Mouse (Mus musculus): ENCODE results near the gene Vmn1r44. TPM values are rescaled to one million over a fixed set of nuclear protein-coding genes. Genes with fewer than 3 reads are reported as not detected.
"Not testable (repeated sequence)": the region's sequence is repeated elsewhere in the genome, so short reads cannot be mapped to it uniquely, and the experiment has no call there.

The Vmn1r44 gene
- polyA plus RNA-seq (2014; fragmentation: Nextera tagmentation; extraction: Ambion mirVana) = not detected in 2 replicates

- Histone ChIP-seq H3K27me3 (replicated peaks; ENCODE audit: control insufficient read depth, insufficient read depth, low read length) (no peaks in the 10 kb centered on the region), H3K4me1 (replicated peaks; ENCODE audit: control insufficient read depth, insufficient read depth, low read length) (no peaks in the 10 kb centered on the region), H3K36me3 (ENCODE audit: control insufficient read depth, insufficient read depth, low read length) (no peaks in the 10 kb centered on the region), H3K27ac (ENCODE audit: low read depth, low read length) (no peak within 1 kb of the TSS), H3K9me3 (ENCODE audit: control insufficient read depth, low read length) (no peaks in the 10 kb centered on the region), H3K4me3 (ENCODE audit: low read depth, low read length) (no peak within 1 kb of the TSS), H3K4me2 (no peak within 1 kb of the TSS), H3K9ac (ENCODE audit: low read depth, low read length) (no peak within 1 kb of the TSS)
- WGBS = 90% methylated on average over 1 of the region's 1 CpGs
- DNase-seq (ENCODE audit: low spot score) (no peak), ATAC-seq (replicated peaks; ENCODE audit: low FRiP score) (no peak)
These were observed at the start of gene Vmn1r44 for GRCm38 (mm10) chr6:89883360-89883759. TSS of gene Vmn1r44 (plus strand) at chr6:89883660.

GRCm38 (mm10) chr6:89857552-89857951 is 25.9 kb upstream of the Vmn1r44 start:
- H3K9ac ChIP-seq (ENCODE audit: low read depth, low read length) = no peak overlapping the region
- no peaks in the 10 kb centered on the region for H3K4me1 ChIP-seq (replicated peaks; ENCODE audit: control insufficient read depth, insufficient read depth, low read length)
- H3K4me3 ChIP-seq (ENCODE audit: low read depth, low read length) = no peak overlapping the region
- 63% methylated on average over 3 of the region's 3 CpGs for WGBS
- no peaks in the 10 kb centered on the region for H3K27me3 ChIP-seq (replicated peaks; ENCODE audit: control insufficient read depth, insufficient read depth, low read length)
- H3K9me3 ChIP-seq (ENCODE audit: control insufficient read depth, low read length) = peaks cover 10% of the 10 kb centered on the region
- H3K4me2 ChIP-seq = no peak overlapping the region
- H3K27ac ChIP-seq (ENCODE audit: low read depth, low read length) = no peak overlapping the region
- DNase-seq (ENCODE audit: low spot score) (no peak), ATAC-seq (replicated peaks; ENCODE audit: low FRiP score) (no peak)
- no peaks in the 10 kb centered on the region for H3K36me3 ChIP-seq (ENCODE audit: control insufficient read depth, insufficient read depth, low read length)

- no peak for DNase-seq (ENCODE audit: low spot score)
- H3K27me3 ChIP-seq (replicated peaks; ENCODE audit: control insufficient read depth, insufficient read depth, low read length) = no peaks in the 10 kb centered on the region
- no peak overlapping the region for H3K27ac ChIP-seq (ENCODE audit: low read depth, low read length)
- no peak overlapping the region for H3K4me2 ChIP-seq
- no peak for ATAC-seq (replicated peaks; ENCODE audit: low FRiP score)
- no peaks in the 10 kb centered on the region for H3K36me3 ChIP-seq (ENCODE audit: control insufficient read depth, insufficient read depth, low read length)
- H3K9ac ChIP-seq (ENCODE audit: low read depth, low read length) = no peak overlapping the region
- peaks cover 10% of the 10 kb centered on the region for H3K9me3 ChIP-seq (ENCODE audit: control insufficient read depth, low read length)
- 76% methylated on average over 2 of the region's 2 CpGs for WGBS
- H3K4me1 ChIP-seq (replicated peaks; ENCODE audit: control insufficient read depth, insufficient read depth, low read length) = no peaks in the 10 kb centered on the region
- H3K4me3 ChIP-seq (ENCODE audit: low read depth, low read length) = no peak overlapping the region
These were observed 23.6 kb upstream of the Vmn1r44 start for GRCm38 (mm10) chr6:89859839-89860238.

- no peak overlapping the region for H3K27ac ChIP-seq (ENCODE audit: low read depth, low read length)
- no peaks in the 10 kb centered on the region for H3K4me1 ChIP-seq (replicated peaks; ENCODE audit: control insufficient read depth, insufficient read depth, low read length)
- no peak overlapping the region for H3K9ac ChIP-seq (ENCODE audit: low read depth, low read length)
- DNase-seq (ENCODE audit: low spot score) = no peak
- ATAC-seq (replicated peaks; ENCODE audit: low FRiP score) = no peak
- WGBS = 63% methylated on average over 4 of the region's 4 CpGs
- peaks cover 14% of the 10 kb centered on the region; the same call in 1 of the 2 replicates for H3K9me3 ChIP-seq (ENCODE audit: control insufficient read depth, low read length)
- H3K36me3 ChIP-seq (ENCODE audit: control insufficient read depth, insufficient read depth, low read length) = no peaks in the 10 kb centered on the region
- no peak overlapping the region for H3K4me3 ChIP-seq (ENCODE audit: low read depth, low read length)
- H3K27me3 ChIP-seq (replicated peaks; ENCODE audit: control insufficient read depth, insufficient read depth, low read length) = no peaks in the 10 kb centered on the region
- no peak overlapping the region for H3K4me2 ChIP-seq
These were observed 19.7 kb upstream of the Vmn1r44 start for GRCm38 (mm10) chr6:89863792-89864191.

GRCm38 (mm10) chr6:89867276-89867675 is 16.2 kb upstream of the Vmn1r44 start:
- H3K36me3 ChIP-seq (ENCODE audit: control insufficient read depth, insufficient read depth, low read length) = no peaks in the 10 kb centered on the region
- no peak for ATAC-seq (replicated peaks; ENCODE audit: low FRiP score)
- H3K4me1 ChIP-seq (replicated peaks; ENCODE audit: control insufficient read depth, insufficient read depth, low read length) = no peaks in the 10 kb centered on the region
- H3K27me3 ChIP-seq (replicated peaks; ENCODE audit: control insufficient read depth, insufficient read depth, low read length) = no peaks in the 10 kb centered on the region
- no peak overlapping the region for H3K9ac ChIP-seq (ENCODE audit: low read depth, low read length)
- peaks cover 6% of the 10 kb centered on the region; the same call in 1 of the 2 replicates for H3K9me3 ChIP-seq (ENCODE audit: control insufficient read depth, low read length)
- no peak for DNase-seq (ENCODE audit: low spot score)
- H3K4me2 ChIP-seq = no peak overlapping the region
- no peak overlapping the region for H3K4me3 ChIP-seq (ENCODE audit: low read depth, low read length)
- H3K27ac ChIP-seq (ENCODE audit: low read depth, low read length) = no peak overlapping the region
- WGBS = 77% methylated on average over 2 of the region's 2 CpGs

GRCm38 (mm10) chr6:89867976-89868375 is 15.5 kb upstream of the Vmn1r44 start:
- Histone ChIP-seq H3K4me1 (replicated peaks; ENCODE audit: control insufficient read depth, insufficient read depth, low read length) (no peaks in the 10 kb centered on the region), H3K27me3 (replicated peaks; ENCODE audit: control insufficient read depth, insufficient read depth, low read length) (no peaks in the 10 kb centered on the region), H3K27ac (ENCODE audit: low read depth, low read length) (no peak overlapping the region), H3K9ac (ENCODE audit: low read depth, low read length) (no peak overlapping the region), H3K4me2 (no peak overlapping the region), H3K4me3 (ENCODE audit: low read depth, low read length) (no peak overlapping the region), H3K9me3 (ENCODE audit: control insufficient read depth, low read length) (peaks cover 6% of the 10 kb centered on the region; the same call in 1 of the 2 replicates), H3K36me3 (ENCODE audit: control insufficient read depth, insufficient read depth, low read length) (no peaks in the 10 kb centered on the region)
- DNase-seq (ENCODE audit: low spot score) (no peak), ATAC-seq (replicated peaks; ENCODE audit: low FRiP score) (no peak)
- WGBS = 85% methylated on average over 2 of the region's 2 CpGs

- not testable (repeated sequence) for H3K36me3 ChIP-seq (ENCODE audit: control insufficient read depth, insufficient read depth, low read length); H3K9me3 ChIP-seq (ENCODE audit: control insufficient read depth, low read length); H3K9ac ChIP-seq (ENCODE audit: low read depth, low read length); H3K4me3 ChIP-seq (ENCODE audit: low read depth, low read length); H3K4me1 ChIP-seq (replicated peaks; ENCODE audit: control insufficient read depth, insufficient read depth, low read length); DNase-seq (ENCODE audit: low spot score); H3K27me3 ChIP-seq (replicated peaks; ENCODE audit: control insufficient read depth, insufficient read depth, low read length); H3K4me2 ChIP-seq; H3K27ac ChIP-seq (ENCODE audit: low read depth, low read length); ATAC-seq (replicated peaks; ENCODE audit: low FRiP score)
- 70% methylated on average over 3 of the region's 3 CpGs for WGBS
These were observed 7.1 kb upstream of the Vmn1r44 start, which contains the start of the genes Vmn1r42 and Vmn1r43 for GRCm38 (mm10) chr6:89876313-89876712. TSS of gene Vmn1r42 (minus strand) at chr6:89876413. TSS of gene Vmn1r43 (minus strand) at chr6:89876413.

- DNase-seq (ENCODE audit: low spot score) (no peak), ATAC-seq (replicated peaks; ENCODE audit: low FRiP score) (no peak)
- Histone ChIP-seq H3K4me3 (ENCODE audit: low read depth, low read length) (no peak overlapping the region), H3K9ac (ENCODE audit: low read depth, low read length) (no peak overlapping the region), H3K27me3 (replicated peaks; ENCODE audit: control insufficient read depth, insufficient read depth, low read length) (no peaks in the 10 kb centered on the region), H3K4me2 (no peak overlapping the region), H3K4me1 (replicated peaks; ENCODE audit: control insufficient read depth, insufficient read depth, low read length) (no peaks in the 10 kb centered on the region), H3K36me3 (ENCODE audit: control insufficient read depth, insufficient read depth, low read length) (no peaks in the 10 kb centered on the region), H3K27ac (ENCODE audit: low read depth, low read length) (no peak overlapping the region), H3K9me3 (ENCODE audit: control insufficient read depth, low read length) (no peaks in the 10 kb centered on the region)
- WGBS = 72% methylated on average over 2 of the region's 2 CpGs
These were observed 6.5 kb upstream of the Vmn1r44 start for GRCm38 (mm10) chr6:89876963-89877362.

- H3K4me3 ChIP-seq (ENCODE audit: low read depth, low read length) = no peak overlapping the region
These were observed 2.6 kb upstream of the Vmn1r44 start for GRCm38 (mm10) chr6:89880867-89881266.

More at GRCm38 (mm10) chr6:89880867-89881266, 2.6 kb upstream of the Vmn1r44 start:
- Histone ChIP-seq H3K4me1 (replicated peaks; ENCODE audit: control insufficient read depth, insufficient read depth, low read length) (no peaks in the 10 kb centered on the region), H3K27me3 (replicated peaks; ENCODE audit: control insufficient read depth, insufficient read depth, low read length) (no peaks in the 10 kb centered on the region), H3K36me3 (ENCODE audit: control insufficient read depth, insufficient read depth, low read length) (no peaks in the 10 kb centered on the region), H3K27ac (ENCODE audit: low read depth, low read length) (no peak overlapping the region), H3K9ac (ENCODE audit: low read depth, low read length) (no peak overlapping the region), H3K4me2 (no peak overlapping the region), H3K9me3 (ENCODE audit: control insufficient read depth, low read length) (no peaks in the 10 kb centered on the region)
- no peak for DNase-seq (ENCODE audit: low spot score)
- no peak for ATAC-seq (replicated peaks; ENCODE audit: low FRiP score)

Data from liver, embryonic 11.5 days (tissue).